Mouse (Mus musculus) mammary gland, adult 2 months (tissue): Measurements from ENCODE around the gene Cuedc1. TPM values are rescaled to one million over a fixed set of nuclear protein-coding genes. Genes with fewer than 3 reads are reported as not detected.

Experiments used
- polyA plus RNA-seq: library from polyadenylated mRNA; depleted of rRNA; stranded (reverse); fragments of >200 nt; gene quantifications from 2 replicates; pipeline ENCODE4 v1.2.3, GENCODE M21; 2012; ENCODE audit warnings: low replicate concordance; rRNA removed

Cuedc1 gene
- polyA plus RNA-seq: 40.3 and 40.6 TPM in 2 replicates

DNA sequence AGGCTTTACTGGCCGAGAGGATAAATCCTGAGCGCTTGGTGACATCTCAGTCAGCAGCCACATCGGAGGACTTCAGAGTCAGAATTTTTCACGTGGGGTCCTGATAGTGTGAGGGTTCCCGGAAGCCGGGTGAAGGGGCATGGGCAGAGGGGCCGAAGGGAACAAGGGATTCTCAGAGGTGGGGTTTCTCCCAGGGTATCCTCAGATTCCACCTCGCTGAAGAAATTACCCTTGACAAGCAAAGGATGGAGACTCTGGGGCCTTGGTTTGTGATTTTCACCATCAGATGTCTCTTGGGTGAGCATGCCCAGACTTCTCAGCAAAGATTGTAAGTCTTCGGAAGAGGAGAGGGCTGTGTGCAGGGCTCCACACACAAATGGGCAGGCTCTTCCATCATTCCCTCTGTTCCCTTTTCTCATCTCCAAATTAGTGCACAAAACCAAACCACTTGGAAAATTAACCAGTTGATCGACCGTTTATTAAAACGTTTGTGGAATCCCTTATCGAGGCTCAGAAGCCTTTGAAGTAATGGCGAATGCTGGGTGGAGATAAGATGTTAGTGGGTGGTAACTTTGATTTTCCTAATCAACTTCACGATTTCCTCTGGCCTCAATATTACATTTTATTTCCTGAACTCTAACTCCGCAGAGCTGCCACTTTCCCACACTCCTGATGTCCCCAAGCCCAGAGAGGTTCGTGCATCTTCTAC lies at the start of gene Cuedc1:
Gene Cuedc1, plus strand, starts transcription at position 38 of the 709 bp plus-strand sequence.

GRCm38 (mm10) chr11:88067586-88068410 lies 30.1 kb upstream of the Cuedc1 start, which contains the start of gene Vezf1:
Gene Vezf1, plus strand, starts transcription at chr11:88068279.

DNA sequence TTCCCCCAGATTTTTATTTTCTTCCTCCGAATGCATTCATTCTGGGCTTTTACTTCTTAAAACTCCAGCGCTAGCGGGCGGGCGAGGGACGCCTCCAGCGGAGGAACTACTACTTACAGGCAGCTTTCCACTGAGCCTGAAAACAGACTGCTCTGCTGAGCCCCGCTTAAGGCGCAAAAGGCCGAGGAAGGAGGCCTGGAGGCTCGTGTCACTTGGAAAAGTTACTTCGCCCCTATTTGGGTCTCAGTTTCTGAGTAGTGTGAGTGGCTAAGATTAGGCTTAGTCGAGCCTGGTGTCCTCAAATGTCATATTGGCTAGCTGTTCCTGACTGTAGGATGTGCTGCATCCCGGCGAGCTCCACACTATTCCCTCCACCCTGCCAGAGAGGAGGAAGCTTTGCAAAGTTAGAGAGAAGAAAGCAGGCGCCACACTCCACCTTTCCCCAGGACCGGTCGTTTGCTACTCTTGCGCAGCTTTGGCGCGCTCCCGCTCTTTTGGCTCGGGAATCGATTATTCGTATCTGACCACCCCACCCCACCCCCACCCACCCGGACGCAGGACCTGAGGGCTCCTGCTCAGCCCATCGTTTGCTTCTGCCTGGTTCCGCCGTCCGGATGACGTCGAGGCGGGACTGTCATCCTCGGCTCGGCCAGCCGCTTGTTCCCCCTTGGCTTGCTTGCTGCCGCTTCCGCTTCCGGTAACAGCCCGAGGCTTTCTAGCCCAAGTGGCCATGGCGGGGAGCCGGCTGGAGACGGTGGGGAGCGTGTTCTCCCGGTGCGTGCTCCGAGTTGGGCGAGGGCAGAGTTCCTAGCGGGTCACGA lies 106.1 kb downstream of the Cuedc1 start, which contains the start of gene Mrps23:
Gene Mrps23, plus strand, starts transcription at position 677 of the 821 bp plus-strand sequence.

Other genes with a start within 250 kb of the Cuedc1 start
- 13.6 and 14.6 TPM in 2 replicates for gene Mks1, start 244.8 kb upstream of the Cuedc1 start, polyA plus RNA-seq
- gene Epx, start 222.5 kb upstream of the Cuedc1 start, polyA plus RNA-seq: 0.07 and 0.42 TPM in 2 replicates
- not detected in 2 replicates for gene Olfr462, start 205.8 kb upstream of the Cuedc1 start, polyA plus RNA-seq
- gene Olfr463, start 200.7 kb upstream of the Cuedc1 start, polyA plus RNA-seq: not detected in 2 replicates
- not detected in 2 replicates for gene Olfr464, start 177.1 kb upstream of the Cuedc1 start, polyA plus RNA-seq
- 61.7 and 97.8 TPM in 2 replicates for gene Dynll2, start 110.5 kb upstream of the Cuedc1 start, polyA plus RNA-seq
- gene Srsf1, start 50.7 kb upstream of the Cuedc1 start, polyA plus RNA-seq: 68.3 and 160 TPM in 2 replicates
- 15.1 and 28.3 TPM in 2 replicates for gene Vezf1, start 29.8 kb upstream of the Cuedc1 start, polyA plus RNA-seq
- 35.3 and 39.0 TPM in 2 replicates for gene Mrps23, start 106.3 kb downstream of the Cuedc1 start, polyA plus RNA-seq
- gene Ccdc182, start 196.0 kb downstream of the Cuedc1 start, polyA plus RNA-seq: not detected in 2 replicates